Mouse (Mus musculus) limb, embryonic 15.5 days (tissue): ENCODE data around the gene Zxdc. TPM values are rescaled to one million over a fixed set of nuclear protein-coding genes. Genes with fewer than 3 reads are reported as not detected.

Experiments
- polyA plus RNA-seq: library from polyadenylated mRNA; unstranded; fragments of >200 nt; fragmentation: Nextera tagmentation; extraction: Ambion mirVana; gene quantifications from 2 replicates; pipeline ENCODE4 v1.2.1, GENCODE M21; 2015

The Zxdc gene
- polyA plus RNA-seq, 1 experiment from 2014 or later, result 8.9 TPM

Other genes with a start within 250 kb of the Zxdc start
- gene Vmn1r51, start 246.9 kb upstream of the Zxdc start, polyA plus RNA-seq, result not detected in 2 replicates
- gene Vmn1r52, start 194.7 kb upstream of the Zxdc start, polyA plus RNA-seq, result not detected in 2 replicates
- not detected in 2 replicates for gene V1ra8, start 166.7 kb upstream of the Zxdc start, polyA plus RNA-seq
- gene Vmn1r53, start 145.1 kb upstream of the Zxdc start, polyA plus RNA-seq, result not detected in 2 replicates
- not detected in 2 replicates for gene Vmn1r54, start 123.2 kb upstream of the Zxdc start, polyA plus RNA-seq
- gene BC048671, start 68.3 kb upstream of the Zxdc start, polyA plus RNA-seq, result not detected in 2 replicates
- gene Chst13, start 44.3 kb upstream of the Zxdc start, polyA plus RNA-seq, result 1.1 and 1.9 TPM in 2 replicates
- 0.36 and 0.37 TPM in 2 replicates for gene Uroc1, start 36.2 kb upstream of the Zxdc start, polyA plus RNA-seq
- gene Cfap100, start 59.3 kb downstream of the Zxdc start, polyA plus RNA-seq, result 0.44 and 1.0 TPM in 2 replicates
- 5.9 and 6.0 TPM in 2 replicates for gene Klf15, start 93.1 kb downstream of the Zxdc start, polyA plus RNA-seq
- gene Aldh1l1, start 116.9 kb downstream of the Zxdc start, polyA plus RNA-seq, result 1.9 and 2.7 TPM in 2 replicates
- 6.5 and 7.6 TPM in 2 replicates for gene Slc41a3, start 235.2 kb downstream of the Zxdc start, polyA plus RNA-seq